Mouse (Mus musculus): ENCODE data around the gene Rnf144b.

DNA sequence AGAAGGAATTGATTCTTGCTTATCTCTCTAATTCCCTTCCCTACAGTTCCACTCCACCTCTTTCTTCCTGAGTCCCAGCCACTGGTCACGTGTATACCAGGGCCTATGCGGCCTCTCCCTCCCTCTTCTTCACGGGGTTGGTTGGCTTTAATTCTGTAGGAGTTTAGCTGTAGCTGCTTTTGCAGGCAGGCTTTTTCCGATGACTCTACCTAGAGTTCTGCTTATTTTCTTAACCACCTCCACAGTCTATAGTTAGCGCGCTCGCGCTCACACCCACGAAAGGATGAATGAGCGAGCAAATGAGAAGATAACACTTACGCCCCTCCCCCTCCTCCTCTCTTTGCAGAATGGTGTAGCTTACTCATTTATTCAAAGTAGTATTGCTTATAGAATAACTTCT, 26.1 kb downstream of the Rnf144b start:
- TF ChIP-seq CTCF (IDR thresholded peaks at IDR 0.05; ENCODE audit: borderline replicate concordance, control insufficient read depth, extremely low read depth, insufficient read depth, low read length, poor library complexity) (no peak), POLR2A (IDR thresholded peaks at IDR 0.05; ENCODE audit: control insufficient read depth, extremely low read depth, insufficient read depth, low read length, poor library complexity) (no peak)

Measured in thymus, adult 2 months (tissue).